Mouse (Mus musculus): ENCODE measurements around the gene Szt2. TPM values are rescaled to one million over a fixed set of nuclear protein-coding genes. Genes with fewer than 3 reads are reported as not detected.

Szt2 gene
- total RNA-seq, 2 experiments from 2014 or later: 34.2 to 43.8 TPM

Other genes with a start within 250 kb of the Szt2 start
- gene Kdm4a, start 229.2 kb downstream of the Szt2 start, total RNA-seq (2021): 10 to 100 TPM; 52.6 to 55.7 TPM
- gene Ptprf, start 117.9 kb downstream of the Szt2 start, total RNA-seq (2021): 100 to 1,000 TPM; 106 to 112 TPM
- 10 to 100 TPM; 63.7 to 63.9 TPM for gene Med8, start 64 bp upstream of the Szt2 start, total RNA-seq (2021)
- gene Elovl1, start 18.8 kb upstream of the Szt2 start, total RNA-seq (2021): 10 to 100 TPM; 26.3 to 27.8 TPM
- 1 to 10 TPM; 2.1 to 3.4 TPM for gene Cdc20, start 28.1 kb upstream of the Szt2 start, total RNA-seq (2021)
- gene Mpl, start 48.2 kb upstream of the Szt2 start, total RNA-seq (2021): under 1 TPM in 1 of 2 experiments, not detected in 1; 0.33 TPM
- 10 to 100 TPM; 10.9 to 13.3 TPM for gene Tie1, start 80.8 kb upstream of the Szt2 start, total RNA-seq (2021)
- not detected for gene 2610528J11Rik, start 117.7 kb upstream of the Szt2 start, total RNA-seq (2021)
- gene Tmem125, start 134.8 kb upstream of the Szt2 start, total RNA-seq (2021): 1 to 10 TPM; 8.5 to 9.1 TPM
- gene Cfap57, start 211.5 kb upstream of the Szt2 start, total RNA-seq (2021): under 1 TPM; 0.76 to 0.99 TPM
- 10 to 100 TPM; 49.2 to 55.5 TPM for gene Ebna1bp2, start 211.5 kb upstream of the Szt2 start, total RNA-seq (2021)
- not detected for gene Olfr62, start 249.7 kb upstream of the Szt2 start, total RNA-seq (2021)